Mouse (Mus musculus): ENCODE data around the gene Hist2h3c1.
"Not testable (repeated sequence)": the region's sequence is repeated elsewhere in the genome, so short reads cannot be mapped to it uniquely, and the experiment has no call there.

Gene Hist2h3c1

DNA sequence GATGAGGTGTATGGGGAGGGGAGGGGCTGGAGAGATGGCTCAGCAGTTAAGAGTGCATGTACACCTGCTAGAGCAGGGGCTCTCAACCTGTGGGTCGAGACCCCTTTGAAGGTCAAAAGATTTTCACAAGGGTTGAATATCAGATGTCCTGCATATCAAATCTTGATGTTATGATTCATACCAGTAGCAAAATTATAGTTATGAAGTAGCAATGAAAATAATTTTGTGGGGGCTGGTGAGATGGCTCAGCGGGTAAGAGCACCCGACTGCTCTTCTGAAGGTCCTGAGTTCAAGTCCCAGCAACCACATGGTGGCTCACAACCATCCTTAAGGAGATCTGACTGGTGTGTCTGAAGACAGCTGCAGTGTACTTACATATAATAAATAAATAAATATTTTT lies 44.2 kb downstream of the Hist2h3c1 start:
- not testable (repeated sequence) for DNase-seq (ENCODE audit: low spot score)

DNA sequence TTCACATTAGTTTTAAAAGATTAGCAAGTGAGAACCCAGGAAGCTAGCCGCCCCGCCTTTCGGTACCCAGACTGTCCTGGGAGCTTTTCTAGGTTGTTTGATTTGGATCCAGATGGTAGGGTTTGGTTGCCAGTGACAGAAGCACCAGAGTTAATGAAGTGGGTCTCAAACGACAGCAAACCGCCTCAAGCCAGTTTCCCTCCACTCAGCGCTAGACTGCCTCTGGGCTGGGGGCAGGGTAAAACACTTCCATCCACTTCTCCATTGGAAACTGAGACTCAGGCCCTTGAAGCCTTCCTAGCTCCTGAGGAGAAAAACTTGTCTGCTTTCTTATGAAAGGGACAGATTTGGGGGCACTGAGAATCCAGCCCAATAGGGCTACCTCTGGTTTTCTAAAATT lies 46.2 kb downstream of the Hist2h3c1 start:
- no peak for DNase-seq (ENCODE audit: low spot score)

GRCm38 (mm10) chr3:96293368-96293767 lies 46.9 kb downstream of the Hist2h3c1 start:
- DNase-seq (ENCODE audit: low spot score) = no peak

- DNase-seq (ENCODE audit: low spot score) = no peak
Measured at GRCm38 (mm10) chr3:96293787-96294186, 47.3 kb downstream of the Hist2h3c1 start, which contains the start of gene Fcgr1. Gene Fcgr1 (minus strand): TSS chr3:96293969.

Measured in urinary bladder, postnatal 14 days (tissue).